Mouse (Mus musculus): Measurements from ENCODE around the gene Dnpep. TPM values are rescaled to one million over a fixed set of nuclear protein-coding genes. Genes with fewer than 3 reads are reported as not detected.

The Dnpep gene
- polyA plus RNA-seq, 1 experiment = 865 TPM

GRCm38 (mm10) chr1:75327461-75327860, 9.7 kb upstream of the Dnpep start:
- Histone ChIP-seq H3K27ac (ENCODE audit: insufficient read depth, low read depth, low read length) (no peak overlapping the region), H3K36me3 (ENCODE audit: control insufficient read depth, insufficient read depth, low read length) (no peaks in the 10 kb centered on the region), H3K27me3 (ENCODE audit: control insufficient read depth, insufficient read depth, low read length) (no peaks in the 10 kb centered on the region), H3K4me1 (ENCODE audit: control insufficient read depth, insufficient read depth, insufficient read length, low read length) (peaks cover 2% of the 10 kb centered on the region; the same call in 1 of the 2 replicates), H3K4me3 (ENCODE audit: low read depth, low read length) (no peak overlapping the region)
- TF ChIP-seq CTCF (IDR thresholded peaks at IDR 0.05; ENCODE audit: extremely low read depth, insufficient read length, insufficient replicate concordance, low read depth, low read length) = no peak
- TF ChIP-seq POLR2A (IDR thresholded peaks at IDR 0.05; ENCODE audit: low read depth, low read length) = no peak

- Histone ChIP-seq H3K27me3 (ENCODE audit: control insufficient read depth, insufficient read depth, low read length) (no peaks in the 10 kb centered on the region), H3K4me1 (ENCODE audit: control insufficient read depth, insufficient read depth, insufficient read length, low read length) (peaks cover 6% of the 10 kb centered on the region; the same call in 1 of the 2 replicates), H3K27ac (ENCODE audit: insufficient read depth, low read depth, low read length) (no peak overlapping the region), H3K36me3 (ENCODE audit: control insufficient read depth, insufficient read depth, low read length) (peaks cover 8% of the 10 kb centered on the region), H3K4me3 (ENCODE audit: low read depth, low read length) (no peak overlapping the region)
- 84% methylated on average over 10 of the region's 10 CpGs for WGBS
- TF ChIP-seq POLR2A (IDR thresholded peaks at IDR 0.05; ENCODE audit: low read depth, low read length) (no peak), CTCF (IDR thresholded peaks at IDR 0.05; ENCODE audit: extremely low read depth, insufficient read length, insufficient replicate concordance, low read depth, low read length) (no peak)
Measured at GRCm38 (mm10) chr1:75319166-75319565, 1.4 kb upstream of the Dnpep start.

- Histone ChIP-seq H3K27ac (ENCODE audit: insufficient read depth, low read depth, low read length) (no peak overlapping the region), H3K4me3 (ENCODE audit: low read depth, low read length) (no peak overlapping the region), H3K4me1 (ENCODE audit: control insufficient read depth, insufficient read depth, insufficient read length, low read length) (peaks cover 6% of the 10 kb centered on the region; the same call in 1 of the 2 replicates), H3K36me3 (ENCODE audit: control insufficient read depth, insufficient read depth, low read length) (peaks cover 10% of the 10 kb centered on the region), H3K27me3 (ENCODE audit: control insufficient read depth, insufficient read depth, low read length) (no peaks in the 10 kb centered on the region)
- 74% methylated on average over 4 of the region's 4 CpGs for WGBS
- no peak for TF ChIP-seq POLR2A (IDR thresholded peaks at IDR 0.05; ENCODE audit: low read depth, low read length)
- no peak for TF ChIP-seq CTCF (IDR thresholded peaks at IDR 0.05; ENCODE audit: extremely low read depth, insufficient read length, insufficient replicate concordance, low read depth, low read length)
Measured at GRCm38 (mm10) chr1:75318736-75319135, 946 bp upstream of the Dnpep start.

- no peak overlapping the region for H3K4me3 ChIP-seq (ENCODE audit: low read depth, low read length)
- H3K36me3 ChIP-seq (ENCODE audit: control insufficient read depth, insufficient read depth, low read length) = peaks cover 14% of the 10 kb centered on the region
- 62% methylated on average over 3 of the region's 3 CpGs for WGBS
- peaks cover 6% of the 10 kb centered on the region; the same call in 1 of the 2 replicates for H3K4me1 ChIP-seq (ENCODE audit: control insufficient read depth, insufficient read depth, insufficient read length, low read length)
- no peaks in the 10 kb centered on the region for H3K27me3 ChIP-seq (ENCODE audit: control insufficient read depth, insufficient read depth, low read length)
- TF ChIP-seq CTCF (IDR thresholded peaks at IDR 0.05; ENCODE audit: extremely low read depth, insufficient read length, insufficient replicate concordance, low read depth, low read length) (no peak), POLR2A (IDR thresholded peaks at IDR 0.05; ENCODE audit: low read depth, low read length) (no peak)
- H3K27ac ChIP-seq (ENCODE audit: insufficient read depth, low read depth, low read length) = no peak overlapping the region
Measured at GRCm38 (mm10) chr1:75318301-75318700, 511 bp upstream of the Dnpep start.

- Histone ChIP-seq H3K36me3 (ENCODE audit: control insufficient read depth, insufficient read depth, low read length) (peaks cover 28% of the 10 kb centered on the region), H3K27ac (ENCODE audit: insufficient read depth, low read depth, low read length) (peak overlapping the region; percentile 97), H3K4me3 (ENCODE audit: low read depth, low read length) (peak overlapping the region; percentile 78), H3K4me1 (ENCODE audit: control insufficient read depth, insufficient read depth, insufficient read length, low read length) (peaks cover 6% of the 10 kb centered on the region; the same call in 1 of the 2 replicates), H3K27me3 (ENCODE audit: control insufficient read depth, insufficient read depth, low read length) (no peaks in the 10 kb centered on the region)
- TF ChIP-seq CTCF (IDR thresholded peaks at IDR 0.05; ENCODE audit: extremely low read depth, insufficient read length, insufficient replicate concordance, low read depth, low read length) = no peak
- peak; percentile 86; the same call in 1 of the 2 replicates for TF ChIP-seq POLR2A (IDR thresholded peaks at IDR 0.05; ENCODE audit: low read depth, low read length)
- under 1% methylated on average over 20 of the region's 20 CpGs for WGBS
Measured at GRCm38 (mm10) chr1:75316861-75317240, 939 bp downstream of the Dnpep start.

GRCm38 (mm10) chr1:75315456-75316365, 2.1 kb downstream of the Dnpep start:
- Histone ChIP-seq H3K4me1 (ENCODE audit: control insufficient read depth, insufficient read depth, insufficient read length, low read length) (peaks cover 6% of the 10 kb centered on the region; the same call in 1 of the 2 replicates), H3K27me3 (ENCODE audit: control insufficient read depth, insufficient read depth, low read length) (no peaks in the 10 kb centered on the region), H3K4me3 (ENCODE audit: low read depth, low read length) (peak overlapping the region; percentile 78), H3K36me3 (ENCODE audit: control insufficient read depth, insufficient read depth, low read length) (peaks cover 40% of the 10 kb centered on the region), H3K27ac (ENCODE audit: insufficient read depth, low read depth, low read length) (peak overlapping the region; percentile 97; the same call in 1 of the 2 replicates)
- TF ChIP-seq POLR2A (IDR thresholded peaks at IDR 0.05; ENCODE audit: low read depth, low read length) (no peak), CTCF (IDR thresholded peaks at IDR 0.05; ENCODE audit: extremely low read depth, insufficient read length, insufficient replicate concordance, low read depth, low read length) (no peak)
- WGBS = 82% methylated on average over 29 of the region's 29 CpGs

GRCm38 (mm10) chr1:75315011-75315410, 2.8 kb downstream of the Dnpep start:
- H3K4me1 ChIP-seq (ENCODE audit: control insufficient read depth, insufficient read depth, insufficient read length, low read length) = peaks cover 6% of the 10 kb centered on the region; the same call in 1 of the 2 replicates
- no peak overlapping the region for H3K27ac ChIP-seq (ENCODE audit: insufficient read depth, low read depth, low read length)
- H3K36me3 ChIP-seq (ENCODE audit: control insufficient read depth, insufficient read depth, low read length) = peaks cover 46% of the 10 kb centered on the region
- no peaks in the 10 kb centered on the region for H3K27me3 ChIP-seq (ENCODE audit: control insufficient read depth, insufficient read depth, low read length)
- TF ChIP-seq CTCF (IDR thresholded peaks at IDR 0.05; ENCODE audit: extremely low read depth, insufficient read length, insufficient replicate concordance, low read depth, low read length) (no peak), POLR2A (IDR thresholded peaks at IDR 0.05; ENCODE audit: low read depth, low read length) (no peak)
- peak overlapping the region; percentile 78 for H3K4me3 ChIP-seq (ENCODE audit: low read depth, low read length)
- 87% methylated on average over 6 of the region's 6 CpGs for WGBS

All from small intestine, adult 2 months (tissue).